Mouse (Mus musculus): ENCODE data around the gene Kmt2e.

- TF ChIP-seq CTCF (IDR thresholded peaks at IDR 0.05; ENCODE audit: low read depth): no peak
- TF ChIP-seq EP300 (optimal IDR thresholded peaks at IDR 0.05): no peak
These were observed 28.4 kb upstream of the Kmt2e start for GRCm38 (mm10) chr5:23405666-23406404.
